Mouse (Mus musculus): ENCODE measurements around the gene 4930518I15Rik. TPM values are rescaled to one million over a fixed set of nuclear protein-coding genes. Genes with fewer than 3 reads are reported as not detected.

4930518I15Rik gene
- total and polyA plus RNA-seq, 3 experiments: 0.51 to 0.81 (median 0.72) TPM

DNA sequence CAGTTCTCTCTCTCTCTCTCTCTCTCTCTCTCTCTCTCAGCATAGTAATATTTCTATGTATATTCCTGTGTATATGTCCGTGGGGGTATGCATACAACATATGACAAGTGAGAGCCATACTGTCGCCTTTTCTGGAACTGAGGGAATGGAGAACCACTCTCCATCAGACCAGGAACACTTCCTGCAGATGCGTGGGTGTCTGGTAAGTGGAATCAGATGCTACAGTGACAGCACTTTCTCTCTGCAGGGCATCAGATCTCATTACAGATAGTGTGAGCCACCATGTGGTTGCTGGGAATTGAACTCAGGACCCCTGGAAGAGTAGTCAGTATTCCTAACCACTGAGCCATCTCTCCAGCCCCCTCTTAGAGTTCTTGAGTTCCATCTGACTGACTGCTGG lies 30.7 kb upstream of the 4930518I15Rik start:
- Histone ChIP-seq H3K79me2 (replicated peaks; ENCODE audit: control insufficient read depth, extremely low read depth, insufficient read depth, poor library complexity, severe bottlenecking) (no peaks in the 10 kb centered on the region), H3K9me3 (replicated peaks; ENCODE audit: low read length) (no peaks in the 10 kb centered on the region), H3K4me3 (replicated peaks in 1 of 3; ENCODE audit: low read depth in 2 of 3, low read length in 2 of 3, poor library complexity in 1 of 3) (no peak overlapping the region), H3K4me2 (ENCODE audit: insufficient read depth, low read depth, poor library complexity, severe bottlenecking) (no peak overlapping the region), H3K27me3 (replicated peaks) (no peaks in the 10 kb centered on the region), H3K27ac (ENCODE audit: insufficient read depth, low read depth) (no peak overlapping the region), H3K4me1 (ENCODE audit: control insufficient read depth in 1 of 2, insufficient read depth in 2 of 2) (peaks cover 3 to 36% of the 10 kb centered on the region in 2 experiments), H3K36me3 (replicated peaks in 1 of 2; ENCODE audit: control insufficient read depth in 1 of 2, insufficient read depth in 1 of 2, low read length in 1 of 2) (no peaks in the 10 kb centered on the region), H3K9ac (ENCODE audit: insufficient read depth, low read depth) (no peak overlapping the region)
- TF ChIP-seq TBP (conservative IDR thresholded peaks at IDR 0.05; ENCODE audit: low read depth, low read length) (no peak), BHLHE40 (IDR thresholded peaks at IDR 0.05; ENCODE audit: low read depth, low read length) (no peak)
- no peak for DNase-seq (ENCODE audit: extremely low read depth)
- in situ Hi-C loops (cut with MboI; ENCODE audit: low pct_ligation_motif_present, low pct_unique_long_range_greater_than_20kb, low sequenced_read_pairs): loop anchor here (5.0 to 25.0 kb wide), 2 partner anchors 34 to 199 kb away; partner anchors contain the start of genes Soga1 and Tldc2
- dilution Hi-C loops (cut with MboI; ENCODE audit: extremely low pct_ligation_motif_present, extremely low pct_unique_long_range_greater_than_20kb, low sequenced_read_pairs): no loop called here

DNA sequence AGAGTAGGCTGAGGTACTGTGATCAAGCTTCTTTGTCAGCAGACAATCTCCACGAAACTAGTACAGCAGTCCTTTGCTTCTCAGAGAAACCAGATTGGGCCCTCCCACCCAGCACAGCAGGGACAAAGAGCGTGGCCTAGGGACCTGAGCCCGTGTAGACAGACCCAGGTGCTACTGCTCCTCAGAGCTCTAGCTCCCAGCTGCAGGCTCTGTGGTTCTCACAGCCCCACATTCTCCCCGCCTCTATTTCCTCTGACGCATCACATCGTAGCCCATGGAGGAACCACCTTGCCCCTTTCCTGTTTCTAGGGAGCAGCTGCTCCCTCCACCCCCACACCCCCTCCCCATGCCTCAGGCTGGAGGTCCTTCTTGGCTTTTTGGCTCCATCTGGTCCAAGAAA lies 29.3 kb upstream of the 4930518I15Rik start, which contains the start of gene Sla2:
TSS of gene Sla2 (minus strand) at position 176 of the 400 bp plus-strand sequence.
- H3K4me1 ChIP-seq (ENCODE audit: control insufficient read depth in 1 of 2, insufficient read depth in 2 of 2): peaks cover 6 to 45% of the 10 kb centered on the region in 2 experiments
- H3K4me3 ChIP-seq (replicated peaks in 1 of 3; ENCODE audit: low read depth in 2 of 3, low read length in 2 of 3, poor library complexity in 1 of 3): peak within 1 kb of the TSS in 2 of 3 experiments; percentile 34 to 36
- in situ Hi-C loops (cut with MboI; ENCODE audit: low pct_ligation_motif_present, low pct_unique_long_range_greater_than_20kb, low sequenced_read_pairs): loop anchor here (5.0 to 25.0 kb wide), 2 partner anchors 35 to 200 kb away; partner anchors contain the start of genes Soga1 and Tldc2
- H3K79me2 ChIP-seq (replicated peaks; ENCODE audit: control insufficient read depth, extremely low read depth, insufficient read depth, poor library complexity, severe bottlenecking): no peaks in the 10 kb centered on the region
- 0 out of 2 replicates have a peak within 1 kb of the TSS, but pooled peaks have one; percentile 11 for H3K4me2 ChIP-seq (ENCODE audit: insufficient read depth, low read depth, poor library complexity, severe bottlenecking)
- no peaks in the 10 kb centered on the region for H3K36me3 ChIP-seq (replicated peaks in 1 of 2; ENCODE audit: control insufficient read depth in 1 of 2, insufficient read depth in 1 of 2, low read length in 1 of 2)
- no peak within 1 kb of the TSS for H3K27ac ChIP-seq (ENCODE audit: insufficient read depth, low read depth)
- H3K9ac ChIP-seq (ENCODE audit: insufficient read depth, low read depth): no peak within 1 kb of the TSS
- TF ChIP-seq HCFC1 (IDR thresholded peaks at IDR 0.05; ENCODE audit: low read depth, low read length): no peak
- no peak for TF ChIP-seq UBTF (IDR thresholded peaks at IDR 0.05; ENCODE audit: low read depth, low read length)
- no peak for TF ChIP-seq PAX5 (IDR thresholded peaks at IDR 0.05; ENCODE audit: low read length)
- 0 out of 2 replicates have a peak, but pooled peaks have one; percentile 32 for TF ChIP-seq TBP (conservative IDR thresholded peaks at IDR 0.05; ENCODE audit: low read depth, low read length)
- no peak for TF ChIP-seq POLR2AphosphoS2 (IDR thresholded peaks at IDR 0.05; ENCODE audit: low read depth, low read length)
- no peak for TF ChIP-seq SMC3 (IDR thresholded peaks at IDR 0.05; ENCODE audit: low read depth, low read length)
- no peak for TF ChIP-seq MEF2A (IDR thresholded peaks at IDR 0.05; ENCODE audit: borderline replicate concordance, low read depth, low read length)
- no peak for TF ChIP-seq GABPA (IDR thresholded peaks at IDR 0.05; ENCODE audit: insufficient replicate concordance, low read depth, low read length)
- TF ChIP-seq RCOR1 (conservative IDR thresholded peaks at IDR 0.05; ENCODE audit: low read depth, low read length): no peak
- TF ChIP-seq TCF12 (IDR thresholded peaks at IDR 0.05; ENCODE audit: low read depth, low read length): peak; percentile 46; the same call in 1 of the 2 replicates
- TF ChIP-seq MAFK (IDR thresholded peaks at IDR 0.05; ENCODE audit: insufficient replicate concordance, low read length): no peak
- no peak for TF ChIP-seq ZC3H11A (IDR thresholded peaks at IDR 0.05; ENCODE audit: low read depth, low read length)
- no peaks in the 10 kb centered on the region for H3K9me3 ChIP-seq (replicated peaks; ENCODE audit: low read length)
- peak; percentile 69 for DNase-seq (ENCODE audit: extremely low read depth)
- H3K27me3 ChIP-seq (replicated peaks): no peaks in the 10 kb centered on the region
- dilution Hi-C loops (cut with MboI; ENCODE audit: extremely low pct_ligation_motif_present, extremely low pct_unique_long_range_greater_than_20kb, low sequenced_read_pairs): no loop called here

Data from CH12.LX (cell line).